Mouse (Mus musculus): ENCODE measurements around the gene Naa15. TPM values are rescaled to one million over a fixed set of nuclear protein-coding genes. Genes with fewer than 3 reads are reported as not detected.

Naa15 gene
- polyA plus RNA-seq (2015; fragmentation: Nextera tagmentation; extraction: Ambion mirVana), result 56.5 and 65.6 TPM in 2 replicates

DNA sequence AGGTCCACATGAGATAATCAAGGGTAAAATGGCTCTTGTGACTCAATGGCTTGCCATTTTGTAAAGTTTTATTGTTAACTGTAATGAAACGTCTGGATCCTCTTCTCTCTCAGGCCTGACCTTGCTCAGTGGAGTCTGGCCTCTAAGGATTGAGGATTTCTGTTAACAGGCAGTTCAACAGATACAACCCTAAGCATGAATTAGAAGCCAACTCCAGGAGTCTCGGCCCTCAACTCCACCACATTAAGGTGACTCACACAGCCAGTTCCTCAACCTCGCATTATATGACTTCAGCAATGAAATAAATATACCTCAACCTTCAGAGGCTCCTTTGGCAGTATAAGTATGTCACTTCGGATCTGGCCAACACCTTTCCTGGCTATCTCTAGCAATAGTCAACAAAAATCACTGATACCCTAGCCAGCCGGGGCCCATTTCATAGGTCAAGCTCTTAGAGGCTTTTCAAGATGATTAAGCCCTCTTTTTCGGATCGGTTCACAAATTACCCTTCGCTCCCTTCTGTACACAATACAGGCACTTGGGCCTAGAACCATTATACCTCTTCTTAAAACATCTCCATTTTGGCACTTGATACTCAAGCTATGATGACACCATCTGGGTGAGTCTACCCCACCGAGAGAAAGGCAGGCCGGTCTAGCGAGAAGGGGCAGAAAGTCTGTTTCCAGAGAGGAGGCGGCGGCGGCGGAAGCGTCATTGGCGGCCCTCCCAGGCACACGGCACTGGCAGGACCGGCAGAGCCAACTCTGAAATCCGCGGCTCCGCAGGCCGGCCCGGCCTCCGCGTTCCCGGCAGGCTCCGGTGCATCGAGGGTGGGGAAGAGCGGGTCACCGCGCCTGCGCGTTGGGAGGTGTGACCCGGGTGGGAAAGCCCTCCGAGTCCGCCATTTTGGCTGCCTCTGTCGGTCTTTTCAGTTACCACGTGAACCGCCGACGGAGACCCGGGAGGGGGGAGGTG, at the start of gene Naa15:
Gene Naa15 (plus strand): TSS at position 51 of the 975 bp plus-strand sequence.
- Histone ChIP-seq H3K9me3 (no peaks in the 10 kb centered on the region), H3K9ac (replicated peaks) (peak within 1 kb of the TSS; percentile 77), H3K4me2 (replicated peaks) (peak within 1 kb of the TSS; percentile 84), H3K4me1 (peaks cover 31% of the 10 kb centered on the region), H3K4me3 (peak within 1 kb of the TSS; percentile 75), H3K36me3 (no peaks in the 10 kb centered on the region), H3K27me3 (no peaks in the 10 kb centered on the region), H3K27ac (replicated peaks) (peak within 1 kb of the TSS; percentile 91)
- ATAC-seq (replicated peaks), result peak; percentile 94
- WGBS, result 5% methylated on average over 43 of the region's 43 CpGs

DNA sequence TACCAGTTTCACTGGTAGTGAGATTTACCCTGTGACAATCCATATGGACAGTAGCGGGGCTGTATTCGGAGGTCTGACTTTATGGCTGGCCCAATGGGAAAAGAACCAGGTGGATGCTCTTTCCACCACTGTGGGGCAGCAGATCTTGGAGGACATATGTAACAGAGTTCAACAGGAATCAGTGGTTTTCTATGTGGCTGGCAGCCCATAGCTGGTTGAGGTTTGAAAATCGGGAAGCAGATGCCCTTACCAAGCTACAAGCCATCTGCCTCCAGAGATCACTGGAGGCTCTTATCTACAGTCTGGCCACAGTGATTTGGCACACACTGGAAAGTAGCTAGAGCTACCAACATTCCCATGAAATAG, 49.4 kb upstream of the Naa15 start:
- Histone ChIP-seq H3K9ac (replicated peaks) (peak overlapping the region; percentile 50), H3K36me3 (no peaks in the 10 kb centered on the region), H3K27ac (replicated peaks) (0 out of 2 replicates have a peak overlapping the region, but pooled peaks have one; percentile 32), H3K4me1 (peaks cover 12% of the 10 kb centered on the region), H3K4me3 (peak overlapping the region; percentile 41), H3K27me3 (peaks cover 11% of the 10 kb centered on the region; the same call in 1 of the 2 replicates), H3K4me2 (replicated peaks) (peak overlapping the region; percentile 76), H3K9me3 (no peaks in the 10 kb centered on the region)
- no peak for ATAC-seq (replicated peaks)
- WGBS, result 5% methylated on average over 3 of the region's 3 CpGs

DNA sequence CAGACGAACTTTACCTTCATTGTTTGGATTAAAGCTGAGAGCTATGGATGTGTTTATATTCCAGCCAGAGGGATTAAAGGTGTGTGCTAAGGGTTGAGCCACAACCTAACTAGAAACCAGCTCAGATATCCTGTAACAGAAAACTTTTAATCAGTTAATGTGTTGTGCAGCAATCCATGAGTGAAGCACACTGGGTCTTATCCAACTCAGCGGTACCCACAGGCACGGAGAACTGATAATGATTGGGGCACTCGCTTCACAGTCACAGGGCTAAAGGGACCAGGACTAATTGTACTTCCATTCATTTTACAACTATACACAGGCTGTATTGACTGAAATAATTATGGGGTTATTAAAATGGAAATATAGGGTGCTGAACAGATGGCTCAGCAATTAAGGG, 48.0 kb upstream of the Naa15 start:
- H3K4me3 ChIP-seq, result no peak overlapping the region
- no peak overlapping the region for H3K27ac ChIP-seq (replicated peaks)
- no peaks in the 10 kb centered on the region for H3K36me3 ChIP-seq
- 46% methylated on average over 4 of the region's 4 CpGs for WGBS
- no peak overlapping the region for H3K4me2 ChIP-seq (replicated peaks)
- H3K9ac ChIP-seq (replicated peaks), result no peak overlapping the region
- no peaks in the 10 kb centered on the region for H3K9me3 ChIP-seq
- no peak for ATAC-seq (replicated peaks)
- peaks cover 12% of the 10 kb centered on the region for H3K4me1 ChIP-seq
- peaks cover 3% of the 10 kb centered on the region; the same call in 1 of the 2 replicates for H3K27me3 ChIP-seq

DNA sequence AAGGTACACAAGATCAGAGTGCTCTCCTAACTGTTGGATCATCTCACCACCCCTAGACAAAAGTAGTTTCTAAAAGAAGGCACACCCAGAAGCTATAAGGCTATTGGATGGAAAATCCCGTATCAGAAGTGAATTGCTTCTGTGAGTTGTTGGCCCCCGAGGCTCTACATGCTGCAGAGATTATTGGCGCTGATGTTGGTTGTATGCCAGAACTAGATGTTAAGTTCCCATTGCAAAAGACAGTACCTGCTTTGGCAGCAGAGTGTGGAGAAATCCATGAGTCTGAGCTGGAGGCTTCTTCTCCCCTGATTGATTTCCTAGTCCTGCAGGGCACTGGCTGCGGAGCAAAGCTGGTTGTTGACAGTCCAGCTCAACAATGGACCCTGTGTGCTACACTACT, 46.9 kb upstream of the Naa15 start:
- no peak overlapping the region for H3K27ac ChIP-seq (replicated peaks)
- ATAC-seq (replicated peaks), result no peak
- 78% methylated on average over 4 of the region's 4 CpGs for WGBS

DNA sequence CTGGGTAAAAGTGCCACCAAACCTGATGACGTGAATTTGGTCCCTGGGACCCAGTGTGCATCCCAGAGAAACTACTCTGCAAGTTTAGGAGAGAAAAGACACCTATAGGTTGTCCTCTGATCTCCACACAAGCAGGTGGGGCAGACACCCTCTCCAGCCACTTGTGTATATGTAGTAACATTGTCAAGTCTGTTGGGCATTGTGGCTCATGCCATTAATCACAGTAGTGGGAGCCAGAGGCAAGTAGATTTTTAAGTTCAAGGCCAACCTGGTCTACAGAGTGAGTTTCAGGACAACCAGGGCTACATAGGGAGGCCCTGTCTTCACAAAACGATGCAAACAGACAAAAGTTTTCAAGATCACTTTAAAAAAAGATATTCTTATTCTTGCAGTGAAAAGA, 43.1 kb upstream of the Naa15 start:
- H3K9ac ChIP-seq (replicated peaks), result no peak overlapping the region
- ATAC-seq (replicated peaks), result no peak
- no peaks in the 10 kb centered on the region for H3K4me1 ChIP-seq
- H3K27me3 ChIP-seq, result no peaks in the 10 kb centered on the region
- H3K4me2 ChIP-seq (replicated peaks), result no peak overlapping the region
- H3K27ac ChIP-seq (replicated peaks), result no peak overlapping the region
- no peaks in the 10 kb centered on the region for H3K9me3 ChIP-seq
- H3K36me3 ChIP-seq, result no peaks in the 10 kb centered on the region
- whole genome bisulfite sequencing, result 59% methylated on average over 2 of the region's 2 CpGs
- no peak overlapping the region for H3K4me3 ChIP-seq

More for the DNA sequence above, 46.9 kb upstream of the Naa15 start:
- no peak overlapping the region for H3K9ac ChIP-seq (replicated peaks)
- peaks cover 3% of the 10 kb centered on the region; the same call in 1 of the 2 replicates for H3K27me3 ChIP-seq
- H3K4me1 ChIP-seq, result peaks cover 12% of the 10 kb centered on the region
- H3K4me2 ChIP-seq (replicated peaks), result no peak overlapping the region
- no peaks in the 10 kb centered on the region for H3K9me3 ChIP-seq
- H3K36me3 ChIP-seq, result no peaks in the 10 kb centered on the region
- H3K4me3 ChIP-seq, result no peak overlapping the region

DNA sequence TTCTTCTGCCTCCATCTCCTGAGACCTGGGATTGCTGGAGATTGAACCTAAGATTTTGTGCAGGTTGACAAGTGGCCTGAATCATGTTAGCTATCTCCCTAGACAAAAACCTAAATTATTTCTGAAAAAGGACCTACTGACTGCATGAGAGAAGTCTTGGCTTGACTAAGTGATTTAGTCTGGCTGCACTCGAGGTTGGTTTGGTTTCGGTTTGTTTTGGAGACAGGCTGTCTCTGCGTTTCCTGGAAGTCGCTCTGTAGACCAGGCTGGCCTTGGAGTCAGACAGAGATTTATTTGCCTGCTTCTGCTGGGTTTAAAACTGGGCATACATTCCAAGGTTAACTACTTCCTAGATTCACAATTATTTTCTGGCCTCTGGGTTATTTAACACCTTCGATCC, 42.1 kb upstream of the Naa15 start:
- ATAC-seq (replicated peaks), result no peak
- 81% methylated on average over 5 of the region's 5 CpGs for WGBS

DNA sequence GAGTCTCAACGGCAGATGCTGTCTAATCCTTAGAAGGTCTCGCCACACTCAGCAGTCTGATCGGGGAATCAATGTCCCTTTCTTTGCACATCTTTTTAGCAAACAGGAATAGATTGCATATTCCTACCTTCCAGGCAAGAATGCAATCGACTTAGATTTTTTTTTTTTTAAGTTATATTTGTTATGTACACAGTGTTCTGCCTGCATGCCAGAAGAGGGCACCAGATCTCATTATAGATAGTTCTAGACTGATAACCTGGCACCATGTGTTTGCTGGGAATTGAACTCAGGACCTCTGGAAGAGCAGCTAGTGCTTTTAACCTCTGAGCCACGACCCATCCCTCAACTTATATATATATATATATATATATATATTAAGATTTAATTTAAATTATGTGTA, 41.4 kb upstream of the Naa15 start:
- no peak overlapping the region for H3K9ac ChIP-seq (replicated peaks)
- H3K27me3 ChIP-seq, result no peaks in the 10 kb centered on the region
- no peak overlapping the region for H3K27ac ChIP-seq (replicated peaks)
- ATAC-seq (replicated peaks), result no peak
- no peak overlapping the region for H3K4me2 ChIP-seq (replicated peaks)
- H3K9me3 ChIP-seq, result no peaks in the 10 kb centered on the region
- H3K36me3 ChIP-seq, result no peaks in the 10 kb centered on the region
- H3K4me1 ChIP-seq, result peaks cover 5% of the 10 kb centered on the region; the same call in 1 of the 2 replicates
- no peak overlapping the region for H3K4me3 ChIP-seq
- 74% methylated on average over 5 of the region's 5 CpGs for WGBS

More for the DNA sequence above, 42.1 kb upstream of the Naa15 start:
- H3K4me2 ChIP-seq (replicated peaks), result no peak overlapping the region
- H3K27ac ChIP-seq (replicated peaks), result no peak overlapping the region
- no peaks in the 10 kb centered on the region for H3K9me3 ChIP-seq
- H3K9ac ChIP-seq (replicated peaks), result no peak overlapping the region
- H3K4me1 ChIP-seq, result no peaks in the 10 kb centered on the region
- no peaks in the 10 kb centered on the region for H3K36me3 ChIP-seq
- no peaks in the 10 kb centered on the region for H3K27me3 ChIP-seq
- no peak overlapping the region for H3K4me3 ChIP-seq

DNA sequence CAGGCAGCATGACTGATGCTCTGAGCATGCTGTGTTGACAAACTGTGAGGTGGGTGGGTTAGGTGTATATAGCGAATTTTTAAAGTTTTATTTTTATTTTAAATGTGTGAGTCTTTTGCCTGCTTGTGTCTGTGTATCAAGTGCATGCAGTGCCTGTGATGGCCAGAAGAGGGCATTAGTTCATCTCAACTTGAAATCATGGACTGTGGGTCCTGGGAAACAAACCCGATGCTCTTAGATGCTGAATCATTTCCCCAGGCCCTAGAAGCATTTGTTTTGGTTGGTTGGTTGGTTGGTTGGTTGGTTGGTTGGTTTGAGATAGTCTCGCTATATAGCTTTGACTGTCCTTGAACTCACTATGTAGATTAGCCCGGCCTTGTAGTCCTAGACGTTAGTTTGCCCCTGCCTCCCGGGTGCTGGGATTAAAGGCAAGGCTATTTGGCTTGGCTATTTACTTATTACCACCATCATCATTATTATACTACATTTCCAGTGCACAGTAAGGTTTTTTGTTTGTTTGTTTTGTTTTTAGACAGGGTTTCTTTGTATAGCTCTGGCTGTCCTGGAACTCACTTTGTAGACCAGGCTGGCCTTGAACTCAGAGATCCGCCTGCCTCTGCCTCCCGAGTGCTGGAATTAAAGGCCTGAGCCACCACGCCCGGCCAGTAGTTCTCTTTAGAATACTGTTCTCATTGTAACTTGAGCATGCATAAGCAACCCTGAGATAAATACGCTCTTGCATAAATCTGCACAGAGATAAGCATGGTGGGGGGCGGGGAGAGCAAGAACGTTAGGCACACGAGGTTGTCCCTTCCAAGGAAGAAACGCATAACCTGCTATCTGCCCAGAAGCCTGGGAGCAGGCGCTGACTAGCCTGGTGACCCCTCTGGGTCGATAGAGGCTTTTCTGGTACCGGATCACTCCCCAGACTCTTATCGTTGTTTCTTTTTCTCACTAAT, 39.4 kb upstream of the Naa15 start:
- H3K4me1 ChIP-seq, result peaks cover 5% of the 10 kb centered on the region; the same call in 1 of the 2 replicates
- H3K9ac ChIP-seq (replicated peaks), result no peak overlapping the region
- ATAC-seq (replicated peaks), result no peak
- H3K4me2 ChIP-seq (replicated peaks), result no peak overlapping the region
- no peaks in the 10 kb centered on the region for H3K27me3 ChIP-seq
- H3K9me3 ChIP-seq, result no peaks in the 10 kb centered on the region
- 85% methylated on average over 19 of the region's 19 CpGs for WGBS
- no peak overlapping the region for H3K27ac ChIP-seq (replicated peaks)
- H3K36me3 ChIP-seq, result no peaks in the 10 kb centered on the region
- H3K4me3 ChIP-seq, result no peak overlapping the region

DNA sequence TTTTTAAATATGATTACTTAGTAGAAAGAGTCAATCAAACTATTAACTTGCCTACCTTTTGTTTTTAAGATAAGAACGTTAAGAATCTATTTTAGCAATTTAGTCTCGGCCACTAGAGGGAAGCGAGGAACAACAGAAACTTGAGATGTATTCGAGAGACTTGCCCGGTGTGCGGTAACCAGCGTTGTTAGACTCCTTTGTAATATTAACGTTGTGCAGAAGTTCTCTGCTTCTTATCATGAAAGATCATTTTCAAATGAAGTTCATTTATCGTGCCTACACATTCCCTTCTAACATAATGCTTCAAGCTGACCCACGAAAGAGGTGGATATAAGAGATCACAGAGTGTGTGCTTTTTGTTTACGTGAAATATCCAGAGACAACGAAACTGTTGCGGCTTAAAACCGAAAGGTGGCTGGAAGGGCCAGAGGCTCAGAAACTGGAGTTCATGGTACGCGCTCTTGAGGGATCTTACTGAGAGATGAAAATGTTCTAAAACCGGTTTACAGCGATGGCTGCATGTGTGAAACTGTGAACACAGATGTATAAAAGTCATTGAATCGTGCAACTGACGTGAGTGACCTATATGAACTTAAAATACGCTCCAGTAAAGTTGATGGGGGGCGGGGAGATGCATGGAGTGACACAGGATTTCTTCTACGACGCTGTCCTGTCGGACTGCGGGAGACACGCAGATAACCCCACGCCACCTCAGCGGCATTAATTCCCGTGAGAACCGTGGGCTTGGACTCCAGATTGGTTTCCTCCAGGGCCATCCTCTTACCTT, 36.9 kb upstream of the Naa15 start:
- peaks cover 5% of the 10 kb centered on the region; the same call in 1 of the 2 replicates for H3K4me1 ChIP-seq
- peak overlapping the region; percentile 12; the same call in 1 of the 2 replicates for H3K4me3 ChIP-seq
- H3K27me3 ChIP-seq, result no peaks in the 10 kb centered on the region
- no peaks in the 10 kb centered on the region for H3K9me3 ChIP-seq
- H3K27ac ChIP-seq (replicated peaks), result no peak overlapping the region
- H3K36me3 ChIP-seq, result no peaks in the 10 kb centered on the region
- no peak overlapping the region for H3K9ac ChIP-seq (replicated peaks)
- H3K4me2 ChIP-seq (replicated peaks), result peak overlapping the region; percentile 23
- WGBS, result 46% methylated on average over 31 of the region's 31 CpGs
- ATAC-seq (replicated peaks), result no peak

DNA sequence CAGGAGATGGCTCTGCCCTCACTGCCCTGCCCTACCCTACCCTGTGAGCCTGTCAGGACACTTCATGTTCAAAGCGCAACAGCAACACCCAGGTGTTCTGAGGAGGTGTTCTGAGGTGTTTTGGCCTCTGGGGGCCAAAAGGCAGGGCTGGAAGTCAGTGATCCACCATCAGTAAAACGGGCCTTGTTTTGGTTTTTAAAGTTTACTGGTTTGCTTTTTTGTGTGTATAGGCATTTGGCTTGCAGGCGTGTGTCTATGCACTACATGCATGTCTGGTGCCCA, 36.3 kb upstream of the Naa15 start:
- H3K4me2 ChIP-seq (replicated peaks), result no peak overlapping the region
- no peak overlapping the region for H3K9ac ChIP-seq (replicated peaks)
- H3K27ac ChIP-seq (replicated peaks), result no peak overlapping the region
- WGBS, result 91% methylated on average over 3 of the region's 3 CpGs
- no peaks in the 10 kb centered on the region for H3K27me3 ChIP-seq
- ATAC-seq (replicated peaks), result no peak
- no peaks in the 10 kb centered on the region for H3K9me3 ChIP-seq
- H3K4me1 ChIP-seq, result peaks cover 5% of the 10 kb centered on the region; the same call in 1 of the 2 replicates
- H3K36me3 ChIP-seq, result no peaks in the 10 kb centered on the region
- H3K4me3 ChIP-seq, result no peak overlapping the region
